Mouse (Mus musculus): ENCODE data around the gene Rbl2. TPM values are rescaled to one million over a fixed set of nuclear protein-coding genes. Genes with fewer than 3 reads are reported as not detected.

Gene Rbl2
- polyA plus RNA-seq, 1 experiment from 2014 or later = 20.8 TPM

DNA sequence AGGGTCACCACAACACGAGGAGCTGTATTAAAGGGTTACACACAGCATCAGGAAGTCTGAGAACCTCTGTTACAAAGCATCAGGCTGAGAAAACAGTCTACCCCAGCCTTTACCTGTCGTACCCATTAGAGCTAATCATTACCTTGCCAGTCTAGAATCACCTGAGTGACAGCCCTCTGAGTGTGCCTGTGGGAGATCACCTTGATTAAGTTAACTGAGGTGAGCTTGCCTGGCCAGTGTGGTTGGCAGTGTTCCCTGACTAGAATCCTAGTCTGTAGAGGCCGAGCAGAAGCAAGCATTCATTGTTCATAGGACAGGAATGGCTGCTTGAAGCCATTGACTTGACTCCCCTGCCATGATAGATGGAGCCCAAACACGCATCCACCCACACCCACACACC lies 71.0 kb downstream of the Rbl2 start:
- Histone ChIP-seq H3K9me3 (ENCODE audit: control insufficient read depth, low read length) (no peaks in the 10 kb centered on the region; the same call in 1 of the 2 replicates), H3K4me1 (replicated peaks; ENCODE audit: control insufficient read depth, insufficient read depth, low read length) (0 out of 2 replicates have a peak, but pooled peaks cover 6% of the 10 kb centered on the region), H3K4me2 (ENCODE audit: low read depth, low read length) (no peak overlapping the region), H3K27me3 (ENCODE audit: control insufficient read depth, insufficient read depth, low read depth, low read length) (no peaks in the 10 kb centered on the region), H3K4me3 (ENCODE audit: low read length) (no peak overlapping the region), H3K9ac (ENCODE audit: low read length) (no peak overlapping the region), H3K27ac (ENCODE audit: low read length) (no peak overlapping the region), H3K36me3 (ENCODE audit: control insufficient read depth, insufficient read depth, low read length) (no peaks in the 10 kb centered on the region)
- WGBS = 71% methylated on average over 4 of the region's 4 CpGs
- no peak for ATAC-seq (ENCODE audit: low read depth)

DNA sequence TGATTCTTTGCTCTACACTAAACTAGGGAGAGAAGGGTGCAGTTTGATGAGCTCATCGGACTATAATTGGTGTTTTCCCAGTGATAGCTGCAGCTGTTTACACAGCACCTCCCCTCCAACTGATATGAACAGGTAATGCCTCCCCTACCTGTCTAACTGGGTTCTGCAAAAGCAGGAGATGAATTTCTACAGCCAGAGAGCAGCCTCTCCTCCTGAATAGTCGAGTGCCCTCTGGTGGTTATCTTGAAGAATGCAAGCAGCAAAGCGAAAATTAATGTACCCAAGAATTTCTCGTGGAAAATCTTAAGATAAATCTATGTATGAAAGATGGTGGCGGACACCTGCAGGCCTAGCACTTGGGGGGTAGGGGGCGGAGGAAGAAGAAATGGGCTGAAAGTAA lies 77.9 kb downstream of the Rbl2 start:
- no peaks in the 10 kb centered on the region for H3K27me3 ChIP-seq (ENCODE audit: control insufficient read depth, insufficient read depth, low read depth, low read length)
- no peaks in the 10 kb centered on the region for H3K9me3 ChIP-seq (ENCODE audit: control insufficient read depth, low read length)
- no peak overlapping the region for H3K9ac ChIP-seq (ENCODE audit: low read length)
- H3K36me3 ChIP-seq (ENCODE audit: control insufficient read depth, insufficient read depth, low read length) = no peaks in the 10 kb centered on the region
- H3K4me1 ChIP-seq (replicated peaks; ENCODE audit: control insufficient read depth, insufficient read depth, low read length) = peaks cover 2% of the 10 kb centered on the region; the same call in 1 of the 2 replicates
- H3K4me2 ChIP-seq (ENCODE audit: low read depth, low read length) = peak overlapping the region; percentile 39
- no peak for ATAC-seq (ENCODE audit: low read depth)
- no peak overlapping the region for H3K27ac ChIP-seq (ENCODE audit: low read length)
- H3K4me3 ChIP-seq (ENCODE audit: low read length) = no peak overlapping the region
- WGBS = 9% methylated on average over 6 of the region's 6 CpGs

DNA sequence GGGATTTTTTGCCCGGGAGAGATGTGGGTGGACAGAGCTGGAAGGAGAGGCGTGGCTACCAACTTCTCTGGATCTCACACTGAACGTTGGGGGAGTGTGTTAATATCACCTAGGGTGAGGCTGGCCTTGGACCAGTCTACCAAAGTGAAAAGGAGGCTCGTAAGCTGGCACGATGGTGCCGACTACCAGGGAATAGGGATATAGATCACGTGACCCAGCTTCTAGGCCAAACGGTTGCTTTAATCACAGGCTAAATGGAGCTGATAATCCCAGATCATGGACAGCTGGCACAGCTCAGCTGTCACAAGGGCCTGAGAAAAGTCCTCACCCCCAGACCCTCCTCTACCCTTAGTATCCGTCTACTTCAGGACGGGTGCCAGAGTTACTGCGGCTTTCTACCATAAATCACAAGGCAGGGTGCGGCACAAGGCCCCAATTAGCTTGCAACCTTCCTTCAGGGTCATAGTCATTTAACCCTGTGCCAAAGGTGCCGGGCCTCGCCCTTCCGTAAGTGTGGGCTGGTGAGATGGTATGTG lies 78.9 kb downstream of the Rbl2 start:
- Histone ChIP-seq H3K27ac (ENCODE audit: low read length) (no peak overlapping the region), H3K4me3 (ENCODE audit: low read length) (no peak overlapping the region), H3K36me3 (ENCODE audit: control insufficient read depth, insufficient read depth, low read length) (no peaks in the 10 kb centered on the region), H3K9me3 (ENCODE audit: control insufficient read depth, low read length) (no peaks in the 10 kb centered on the region), H3K9ac (ENCODE audit: low read length) (no peak overlapping the region), H3K4me2 (ENCODE audit: low read depth, low read length) (no peak overlapping the region), H3K4me1 (replicated peaks; ENCODE audit: control insufficient read depth, insufficient read depth, low read length) (peaks cover 2% of the 10 kb centered on the region; the same call in 1 of the 2 replicates), H3K27me3 (ENCODE audit: control insufficient read depth, insufficient read depth, low read depth, low read length) (no peaks in the 10 kb centered on the region)
- 60% methylated on average over 15 of the region's 15 CpGs for WGBS
- peak; percentile 41; the same call in 1 of the 2 replicates for ATAC-seq (ENCODE audit: low read depth)

DNA sequence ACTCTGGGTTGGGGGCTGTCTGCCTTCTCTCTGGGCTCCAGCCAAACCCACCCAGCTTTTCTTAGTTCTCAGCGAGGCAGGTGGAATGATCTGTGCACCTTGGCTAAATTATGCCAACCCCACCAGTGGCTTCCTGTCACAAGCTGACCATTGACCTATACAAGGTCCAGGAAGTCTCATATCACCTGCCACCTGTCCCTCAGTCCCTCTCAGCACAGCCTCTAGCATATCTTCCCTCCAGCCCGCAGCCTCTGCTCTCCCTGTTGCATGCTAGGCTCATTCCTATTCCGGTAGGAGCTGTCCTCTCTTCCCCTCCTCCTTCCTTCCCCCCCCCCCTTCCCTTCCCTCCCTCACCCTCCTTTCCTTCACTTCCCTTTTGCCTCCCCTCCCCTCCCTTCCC lies 79.4 kb downstream of the Rbl2 start:
- no peak overlapping the region for H3K4me3 ChIP-seq (ENCODE audit: low read length)
- no peak overlapping the region for H3K9ac ChIP-seq (ENCODE audit: low read length)
- WGBS = 56% methylated on average over 3 of the region's 3 CpGs
- no peaks in the 10 kb centered on the region for H3K27me3 ChIP-seq (ENCODE audit: control insufficient read depth, insufficient read depth, low read depth, low read length)
- H3K36me3 ChIP-seq (ENCODE audit: control insufficient read depth, insufficient read depth, low read length) = no peaks in the 10 kb centered on the region
- no peak overlapping the region for H3K27ac ChIP-seq (ENCODE audit: low read length)
- no peaks in the 10 kb centered on the region for H3K9me3 ChIP-seq (ENCODE audit: control insufficient read depth, low read length)
- H3K4me1 ChIP-seq (replicated peaks; ENCODE audit: control insufficient read depth, insufficient read depth, low read length) = peaks cover 2% of the 10 kb centered on the region; the same call in 1 of the 2 replicates
- no peak for ATAC-seq (ENCODE audit: low read depth)
- H3K4me2 ChIP-seq (ENCODE audit: low read depth, low read length) = no peak overlapping the region

DNA sequence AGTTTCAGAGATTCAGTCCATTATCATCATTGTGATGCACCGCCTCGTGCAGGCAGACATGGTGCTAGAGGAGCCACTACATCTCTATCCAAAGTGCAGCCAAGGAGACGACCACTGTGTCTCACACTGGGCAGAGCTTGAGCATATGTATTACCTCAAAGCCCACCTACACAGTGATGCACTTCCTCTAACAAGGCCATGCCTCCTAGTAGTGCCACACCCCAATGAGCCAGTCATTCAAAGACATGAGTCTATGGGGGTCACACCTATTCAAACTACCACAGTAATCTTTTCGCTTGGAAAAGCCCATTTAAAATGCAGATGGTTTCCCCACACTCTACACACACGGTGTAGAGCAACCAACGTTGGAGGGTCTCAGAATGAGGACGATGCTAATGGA lies 81.7 kb downstream of the Rbl2 start:
- Histone ChIP-seq H3K9me3 (ENCODE audit: control insufficient read depth, low read length) (no peaks in the 10 kb centered on the region), H3K9ac (ENCODE audit: low read length) (no peak overlapping the region), H3K27ac (ENCODE audit: low read length) (no peak overlapping the region), H3K4me3 (ENCODE audit: low read length) (no peak overlapping the region), H3K27me3 (ENCODE audit: control insufficient read depth, insufficient read depth, low read depth, low read length) (no peaks in the 10 kb centered on the region), H3K36me3 (ENCODE audit: control insufficient read depth, insufficient read depth, low read length) (no peaks in the 10 kb centered on the region), H3K4me1 (replicated peaks; ENCODE audit: control insufficient read depth, insufficient read depth, low read length) (peaks cover 2% of the 10 kb centered on the region; the same call in 1 of the 2 replicates), H3K4me2 (ENCODE audit: low read depth, low read length) (no peak overlapping the region)
- no peak for ATAC-seq (ENCODE audit: low read depth)
- WGBS = 89% methylated on average over 7 of the region's 7 CpGs

GRCm38 (mm10) chr8:91153831-91154230 lies 84.0 kb downstream of the Rbl2 start:
- Histone ChIP-seq H3K4me1 (replicated peaks; ENCODE audit: control insufficient read depth, insufficient read depth, low read length) (peaks cover 1% of the 10 kb centered on the region; the same call in 1 of the 2 replicates), H3K9ac (ENCODE audit: low read length) (no peak overlapping the region), H3K9me3 (ENCODE audit: control insufficient read depth, low read length) (no peaks in the 10 kb centered on the region), H3K36me3 (ENCODE audit: control insufficient read depth, insufficient read depth, low read length) (no peaks in the 10 kb centered on the region), H3K4me2 (ENCODE audit: low read depth, low read length) (no peak overlapping the region), H3K27ac (ENCODE audit: low read length) (no peak overlapping the region), H3K4me3 (ENCODE audit: low read length) (no peak overlapping the region), H3K27me3 (ENCODE audit: control insufficient read depth, insufficient read depth, low read depth, low read length) (no peaks in the 10 kb centered on the region)
- WGBS = 68% methylated on average over 3 of the region's 3 CpGs
- ATAC-seq (ENCODE audit: low read depth) = no peak

DNA sequence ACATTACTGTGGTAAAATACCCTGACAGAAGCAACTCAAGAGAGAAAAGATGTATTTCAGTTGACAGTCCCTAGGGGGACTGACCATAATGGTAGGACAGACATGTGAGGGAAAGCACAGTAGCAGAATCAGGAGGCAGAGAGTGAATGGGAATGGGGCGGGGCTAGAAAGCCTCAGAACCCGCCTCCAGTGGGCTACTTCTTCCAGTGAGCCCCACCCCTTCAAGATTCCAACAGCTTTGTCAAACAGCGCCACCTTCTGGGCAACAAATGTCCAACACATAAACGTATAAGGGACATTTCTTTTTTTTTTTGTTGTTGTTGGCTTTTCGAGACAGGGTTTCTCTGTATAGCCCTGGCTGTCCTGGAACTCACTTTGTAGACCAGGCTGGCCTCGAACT lies 84.7 kb downstream of the Rbl2 start:
- H3K4me3 ChIP-seq (ENCODE audit: low read length) = no peak overlapping the region
- no peak overlapping the region for H3K27ac ChIP-seq (ENCODE audit: low read length)
- H3K4me1 ChIP-seq (replicated peaks; ENCODE audit: control insufficient read depth, insufficient read depth, low read length) = no peaks in the 10 kb centered on the region
- WGBS = 52% methylated on average over 6 of the region's 6 CpGs
- H3K27me3 ChIP-seq (ENCODE audit: control insufficient read depth, insufficient read depth, low read depth, low read length) = no peaks in the 10 kb centered on the region
- no peak overlapping the region for H3K4me2 ChIP-seq (ENCODE audit: low read depth, low read length)
- ATAC-seq (ENCODE audit: low read depth) = no peak
- no peak overlapping the region for H3K9ac ChIP-seq (ENCODE audit: low read length)
- no peaks in the 10 kb centered on the region for H3K36me3 ChIP-seq (ENCODE audit: control insufficient read depth, insufficient read depth, low read length)
- no peaks in the 10 kb centered on the region for H3K9me3 ChIP-seq (ENCODE audit: control insufficient read depth, low read length)

DNA sequence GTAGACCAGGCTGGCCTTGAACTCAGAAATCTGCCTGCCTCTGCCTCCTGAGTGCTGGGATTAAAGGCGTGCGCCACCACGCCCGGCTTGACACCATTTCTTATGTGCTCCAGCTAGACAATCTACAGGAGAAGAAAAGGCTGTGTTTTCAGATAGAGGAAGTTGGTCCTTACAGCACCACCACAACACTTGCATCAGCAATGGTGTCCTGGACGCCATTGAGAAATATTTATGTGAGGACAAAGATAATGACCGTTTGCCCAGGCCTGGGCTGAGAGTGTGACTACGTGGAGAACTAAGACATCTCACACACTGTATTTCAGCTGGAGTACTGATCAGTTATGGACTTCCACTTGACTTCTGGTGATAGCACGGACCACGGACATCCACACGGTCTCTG lies 88.8 kb downstream of the Rbl2 start:
- Histone ChIP-seq H3K4me3 (ENCODE audit: low read length) (no peak overlapping the region), H3K36me3 (ENCODE audit: control insufficient read depth, insufficient read depth, low read length) (no peaks in the 10 kb centered on the region), H3K4me1 (replicated peaks; ENCODE audit: control insufficient read depth, insufficient read depth, low read length) (no peaks in the 10 kb centered on the region), H3K27me3 (ENCODE audit: control insufficient read depth, insufficient read depth, low read depth, low read length) (no peaks in the 10 kb centered on the region), H3K9me3 (ENCODE audit: control insufficient read depth, low read length) (0 out of 2 replicates have a peak, but pooled peaks cover 3% of the 10 kb centered on the region), H3K27ac (ENCODE audit: low read length) (no peak overlapping the region), H3K9ac (ENCODE audit: low read length) (no peak overlapping the region), H3K4me2 (ENCODE audit: low read depth, low read length) (no peak overlapping the region)
- ATAC-seq (ENCODE audit: low read depth) = no peak
- 87% methylated on average over 10 of the region's 10 CpGs for WGBS

DNA sequence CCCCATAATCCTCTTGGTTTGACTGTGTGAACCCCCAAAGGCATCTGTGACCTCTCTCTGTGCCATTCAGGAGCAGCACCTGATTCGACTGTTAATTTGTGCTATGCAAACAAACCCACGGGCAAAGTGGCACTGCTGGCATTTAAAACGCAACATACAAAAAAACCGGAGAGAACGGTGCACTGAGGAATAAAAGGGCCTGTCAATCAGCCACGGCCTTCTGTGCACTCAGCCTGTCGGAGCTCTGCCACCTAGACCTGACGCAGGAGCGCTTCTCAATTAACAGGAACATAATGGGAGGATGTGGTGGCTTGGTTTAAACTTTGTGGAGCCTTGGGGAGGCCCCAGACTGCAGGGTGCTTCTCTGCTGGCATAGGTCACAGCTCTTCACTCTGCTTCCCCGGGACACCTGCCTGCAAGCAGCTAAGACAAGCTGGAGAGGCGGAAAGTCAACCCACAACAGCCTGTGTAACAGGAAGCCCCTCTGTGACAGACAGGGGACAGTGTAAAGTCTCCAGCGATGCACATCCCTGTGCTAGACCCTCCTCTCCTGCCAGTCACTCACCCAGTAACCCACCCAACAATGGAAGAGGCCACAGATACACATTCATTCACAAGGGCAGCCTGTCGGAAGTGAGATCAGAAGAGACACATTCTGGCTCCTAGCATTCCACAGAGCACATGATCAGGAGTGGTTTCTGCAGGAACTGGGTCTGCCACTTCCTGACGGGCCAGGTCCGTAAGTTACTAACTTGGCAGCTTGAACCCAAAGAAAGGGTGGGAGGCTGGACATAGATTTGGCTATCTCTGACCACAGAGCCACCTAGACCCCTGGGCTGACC lies 90.3 kb downstream of the Rbl2 start:
- H3K27ac ChIP-seq (ENCODE audit: low read length) = no peak overlapping the region
- no peak for ATAC-seq (ENCODE audit: low read depth)
- H3K4me1 ChIP-seq (replicated peaks; ENCODE audit: control insufficient read depth, insufficient read depth, low read length) = no peaks in the 10 kb centered on the region
- no peaks in the 10 kb centered on the region for H3K27me3 ChIP-seq (ENCODE audit: control insufficient read depth, insufficient read depth, low read depth, low read length)
- 0 out of 2 replicates have a peak, but pooled peaks cover 3% of the 10 kb centered on the region for H3K9me3 ChIP-seq (ENCODE audit: control insufficient read depth, low read length)
- H3K4me3 ChIP-seq (ENCODE audit: low read length) = no peak overlapping the region
- no peak overlapping the region for H3K9ac ChIP-seq (ENCODE audit: low read length)
- no peaks in the 10 kb centered on the region for H3K36me3 ChIP-seq (ENCODE audit: control insufficient read depth, insufficient read depth, low read length)
- 43% methylated on average over 15 of the region's 15 CpGs for WGBS
- no peak overlapping the region for H3K4me2 ChIP-seq (ENCODE audit: low read depth, low read length)
